Mouse (Mus musculus): ENCODE measurements around the gene Mapk9. TPM values are rescaled to one million over a fixed set of nuclear protein-coding genes. Genes with fewer than 3 reads are reported as not detected.

The Mapk9 gene
- polyA plus RNA-seq, 1 experiment: 10.1 TPM

- Histone ChIP-seq H3K79me2 (ENCODE audit: control insufficient read depth, insufficient read depth) (no peaks in the 10 kb centered on the region), H3K36me3 (ENCODE audit: control insufficient read depth, insufficient read depth) (no peaks in the 10 kb centered on the region), H3ac (ENCODE audit: control insufficient read depth, insufficient read length, low read depth) (no peak overlapping the region), H3K79me3 (ENCODE audit: low read depth) (no peaks in the 10 kb centered on the region), H3K27me3 (ENCODE audit: control insufficient read depth, insufficient read depth, insufficient read length) (peaks cover 30% of the 10 kb centered on the region), H3K4me3 (ENCODE audit: insufficient read depth, poor library complexity, severe bottlenecking) (no peak overlapping the region)
- TF ChIP-seq MYOD1 (IDR thresholded peaks at IDR 0.05; ENCODE audit: control insufficient read depth, insufficient read length, low read depth): no peak
- peak; percentile 24 for TF ChIP-seq CTCF (IDR thresholded peaks at IDR 0.05; ENCODE audit: control insufficient read depth, insufficient read depth, insufficient read length)
- TF ChIP-seq MYOG (IDR thresholded peaks at IDR 0.05; ENCODE audit: control insufficient read depth, extremely low read depth, insufficient read length): no peak
- TF ChIP-seq USF1 (IDR thresholded peaks at IDR 0.05; ENCODE audit: low read depth): no peak
Measured at GRCm38 (mm10) chr11:49903333-49903732, 56.8 kb downstream of the Mapk9 start.

GRCm38 (mm10) chr11:49918521-49919180 lies 72.1 kb downstream of the Mapk9 start:
- TF ChIP-seq CEBPB (IDR thresholded peaks at IDR 0.05; ENCODE audit: low read depth): no peak
- TF ChIP-seq MYOD1 (IDR thresholded peaks at IDR 0.05; ENCODE audit: control insufficient read depth, insufficient read length, low read depth): no peak
- TF ChIP-seq MAX (IDR thresholded peaks at IDR 0.05): no peak

GRCm38 (mm10) chr11:49919304-49919703 lies 72.8 kb downstream of the Mapk9 start:
- H3ac ChIP-seq (ENCODE audit: control insufficient read depth, insufficient read length, low read depth): no peak overlapping the region
- no peaks in the 10 kb centered on the region for H3K79me3 ChIP-seq (ENCODE audit: low read depth)
- no peaks in the 10 kb centered on the region for H3K79me2 ChIP-seq (ENCODE audit: control insufficient read depth, insufficient read depth)
- no peak overlapping the region for H3K4me3 ChIP-seq (ENCODE audit: insufficient read depth, poor library complexity, severe bottlenecking)
- no peaks in the 10 kb centered on the region for H3K36me3 ChIP-seq (ENCODE audit: control insufficient read depth, insufficient read depth)
- TF ChIP-seq CTCF (IDR thresholded peaks at IDR 0.05; ENCODE audit: control insufficient read depth, insufficient read depth, insufficient read length) (no peak), MYOD1 (IDR thresholded peaks at IDR 0.05; ENCODE audit: control insufficient read depth, insufficient read length, low read depth) (no peak), USF1 (IDR thresholded peaks at IDR 0.05; ENCODE audit: low read depth) (no peak)
- peaks cover 51% of the 10 kb centered on the region for H3K27me3 ChIP-seq (ENCODE audit: control insufficient read depth, insufficient read depth, insufficient read length)

More at GRCm38 (mm10) chr11:49918521-49919180, 72.1 kb downstream of the Mapk9 start:
- no peaks in the 10 kb centered on the region for H3K36me3 ChIP-seq (ENCODE audit: control insufficient read depth, insufficient read depth)
- no peaks in the 10 kb centered on the region for H3K79me2 ChIP-seq (ENCODE audit: control insufficient read depth, insufficient read depth)
- peaks cover 58% of the 10 kb centered on the region for H3K27me3 ChIP-seq (ENCODE audit: control insufficient read depth, insufficient read depth, insufficient read length)
- H3K4me3 ChIP-seq (ENCODE audit: insufficient read depth, poor library complexity, severe bottlenecking): no peak overlapping the region
- no peaks in the 10 kb centered on the region for H3K79me3 ChIP-seq (ENCODE audit: low read depth)
- no peak overlapping the region for H3ac ChIP-seq (ENCODE audit: control insufficient read depth, insufficient read length, low read depth)

GRCm38 (mm10) chr11:49923539-49923938 lies 77.0 kb downstream of the Mapk9 start:
- Histone ChIP-seq H3K79me3 (ENCODE audit: low read depth) (no peaks in the 10 kb centered on the region), H3K4me3 (ENCODE audit: insufficient read depth, poor library complexity, severe bottlenecking) (no peak overlapping the region), H3ac (ENCODE audit: control insufficient read depth, insufficient read length, low read depth) (no peak overlapping the region), H3K27me3 (ENCODE audit: control insufficient read depth, insufficient read depth, insufficient read length) (peaks cover 47% of the 10 kb centered on the region), H3K79me2 (ENCODE audit: control insufficient read depth, insufficient read depth) (no peaks in the 10 kb centered on the region), H3K36me3 (ENCODE audit: control insufficient read depth, insufficient read depth) (no peaks in the 10 kb centered on the region)
- TF ChIP-seq MYOD1 (IDR thresholded peaks at IDR 0.05; ENCODE audit: control insufficient read depth, insufficient read length, low read depth): no peak
- TF ChIP-seq USF1 (IDR thresholded peaks at IDR 0.05; ENCODE audit: low read depth): no peak
- TF ChIP-seq MYOG (IDR thresholded peaks at IDR 0.05; ENCODE audit: control insufficient read depth, extremely low read depth, insufficient read length): no peak
- no peak for TF ChIP-seq MAX (IDR thresholded peaks at IDR 0.05)
- no peak for TF ChIP-seq CEBPB (IDR thresholded peaks at IDR 0.05; ENCODE audit: low read depth)
- TF ChIP-seq CTCF (IDR thresholded peaks at IDR 0.05; ENCODE audit: control insufficient read depth, insufficient read depth, insufficient read length): no peak

- no peak overlapping the region for H3ac ChIP-seq (ENCODE audit: control insufficient read depth, insufficient read length, low read depth)
- no peak overlapping the region for H3K4me3 ChIP-seq (ENCODE audit: insufficient read depth, poor library complexity, severe bottlenecking)
- H3K79me2 ChIP-seq (ENCODE audit: control insufficient read depth, insufficient read depth): no peaks in the 10 kb centered on the region
- H3K36me3 ChIP-seq (ENCODE audit: control insufficient read depth, insufficient read depth): no peaks in the 10 kb centered on the region
- TF ChIP-seq CEBPB (IDR thresholded peaks at IDR 0.05; ENCODE audit: low read depth): no peak
- TF ChIP-seq FOSL1 (IDR thresholded peaks at IDR 0.05; ENCODE audit: insufficient read depth, low read length, poor library complexity, severe bottlenecking): no peak
- no peak for TF ChIP-seq MYOG (IDR thresholded peaks at IDR 0.05; ENCODE audit: control insufficient read depth, extremely low read depth, insufficient read length)
- H3K79me3 ChIP-seq (ENCODE audit: low read depth): no peaks in the 10 kb centered on the region
- peaks cover 43% of the 10 kb centered on the region for H3K27me3 ChIP-seq (ENCODE audit: control insufficient read depth, insufficient read depth, insufficient read length)
Measured at GRCm38 (mm10) chr11:49926183-49926582, 79.6 kb downstream of the Mapk9 start.

- peaks cover 35% of the 10 kb centered on the region for H3K27me3 ChIP-seq (ENCODE audit: control insufficient read depth, insufficient read depth, insufficient read length)
- no peaks in the 10 kb centered on the region for H3K79me3 ChIP-seq (ENCODE audit: low read depth)
- no peak overlapping the region for H3K4me3 ChIP-seq (ENCODE audit: insufficient read depth, poor library complexity, severe bottlenecking)
- no peaks in the 10 kb centered on the region for H3K79me2 ChIP-seq (ENCODE audit: control insufficient read depth, insufficient read depth)
- no peaks in the 10 kb centered on the region for H3K36me3 ChIP-seq (ENCODE audit: control insufficient read depth, insufficient read depth)
- no peak for TF ChIP-seq USF1 (IDR thresholded peaks at IDR 0.05; ENCODE audit: low read depth)
- TF ChIP-seq MYOD1 (IDR thresholded peaks at IDR 0.05; ENCODE audit: control insufficient read depth, insufficient read length, low read depth): no peak
- TF ChIP-seq FOSL1 (IDR thresholded peaks at IDR 0.05; ENCODE audit: insufficient read depth, low read length, poor library complexity, severe bottlenecking): no peak
- TF ChIP-seq MAX (IDR thresholded peaks at IDR 0.05): no peak
- TF ChIP-seq MYOG (IDR thresholded peaks at IDR 0.05; ENCODE audit: control insufficient read depth, extremely low read depth, insufficient read length): no peak
- TF ChIP-seq CTCF (IDR thresholded peaks at IDR 0.05; ENCODE audit: control insufficient read depth, insufficient read depth, insufficient read length): no peak
- no peak for TF ChIP-seq CEBPB (IDR thresholded peaks at IDR 0.05; ENCODE audit: low read depth)
- no peak overlapping the region for H3ac ChIP-seq (ENCODE audit: control insufficient read depth, insufficient read length, low read depth)
Measured at GRCm38 (mm10) chr11:49927169-49927568, 80.6 kb downstream of the Mapk9 start.

Measured in C2C12 (cell line).